ENCODE assay signal across 8 mouse cellular contexts in the genomic region with DNA sequence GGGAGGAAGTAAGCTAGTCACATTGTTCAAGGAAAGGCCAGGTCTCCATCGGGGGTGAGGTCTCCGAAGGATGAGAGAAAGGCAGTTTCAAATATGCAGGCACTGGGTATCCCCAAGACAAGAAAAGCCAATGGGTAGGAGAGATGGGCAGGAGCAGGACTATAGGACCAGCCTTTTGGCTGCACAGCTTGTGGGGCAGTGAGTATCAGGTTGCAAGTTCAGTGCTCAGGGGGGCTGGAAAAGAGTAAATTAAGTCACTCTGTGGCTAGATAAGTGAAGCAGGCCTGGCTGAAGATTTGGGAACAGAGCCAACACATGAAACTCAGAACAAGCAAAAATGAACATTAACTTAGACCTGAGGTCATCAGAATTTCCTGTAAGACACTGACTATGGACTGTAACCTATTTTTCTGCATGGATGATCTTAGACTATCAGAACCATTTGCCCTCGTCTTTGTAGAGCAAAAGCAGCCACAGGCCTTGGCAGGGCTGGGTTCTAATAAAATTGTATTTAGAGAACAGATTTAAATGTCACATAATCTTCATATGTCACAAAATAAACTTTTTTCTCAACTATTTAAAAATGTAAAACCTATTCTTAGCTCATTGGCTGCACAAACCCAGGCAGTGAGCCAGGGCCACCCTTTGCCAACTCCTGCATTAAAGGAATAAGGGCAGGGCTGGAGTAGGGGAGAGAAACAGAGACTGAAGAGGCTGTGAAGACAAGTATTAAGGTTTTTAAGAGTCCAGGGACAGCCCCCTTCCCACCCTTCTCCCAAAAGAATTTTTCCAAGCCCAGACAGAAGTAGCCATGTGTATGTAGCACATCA.
DNase-seq lines count a peak whose midpoint lies in the region; ATAC-seq and TF ChIP-seq lines count a peak whose summit lies in the region.

No protein-coding gene starts in this region.

- H3K27me3 ChIP-seq in heart, embryonic 12.5 days (replicated peaks): no peaks in the 10 kb centered on the region
- H3K27me3 ChIP-seq in kidney, postnatal 0 days (ENCODE audit: insufficient read depth, low read length): no peaks in the 10 kb centered on the region
- no peaks in the 10 kb centered on the region for H3K27me3 ChIP-seq in limb, embryonic 13.5 days
- no peaks in the 10 kb centered on the region for H3K27me3 ChIP-seq in hindbrain, embryonic 12.5 days

- H3K27ac ChIP-seq in heart, embryonic 12.5 days (ENCODE audit: poor library complexity, severe bottlenecking): peak overlapping the region; percentile 58
- H3K27ac ChIP-seq in kidney, postnatal 0 days: no peak overlapping the region
- H3K27ac ChIP-seq in limb, embryonic 13.5 days: peak overlapping the region; percentile 28; the same call in 1 of the 2 replicates
- no peak overlapping the region for H3K27ac ChIP-seq in hindbrain, embryonic 12.5 days

- H3K4me1 ChIP-seq in heart, embryonic 12.5 days (replicated peaks): no peaks in the 10 kb centered on the region
- H3K4me1 ChIP-seq in kidney, postnatal 0 days (replicated peaks; ENCODE audit: insufficient read depth, low read length): peaks cover 6% of the 10 kb centered on the region; the same call in 1 of the 2 replicates
- peaks cover 33% of the 10 kb centered on the region for H3K4me1 ChIP-seq in limb, embryonic 13.5 days
- no peaks in the 10 kb centered on the region for H3K4me1 ChIP-seq in hindbrain, embryonic 12.5 days

- peaks cover 4% of the 10 kb centered on the region for H3K9me3 ChIP-seq in heart, embryonic 12.5 days (replicated peaks)
- no peaks in the 10 kb centered on the region for H3K9me3 ChIP-seq in kidney, postnatal 0 days (replicated peaks; ENCODE audit: low read length)
- H3K9me3 ChIP-seq in limb, embryonic 13.5 days: 0 out of 2 replicates have a peak, but pooled peaks cover 3% of the 10 kb centered on the region
- peaks cover 7% of the 10 kb centered on the region; the same call in 1 of the 2 replicates for H3K9me3 ChIP-seq in hindbrain, embryonic 12.5 days (replicated peaks)

- no peaks in the 10 kb centered on the region for H3K36me3 ChIP-seq in heart, embryonic 12.5 days
- H3K36me3 ChIP-seq in kidney, postnatal 0 days (ENCODE audit: insufficient read depth, low read length): no peaks in the 10 kb centered on the region
- H3K36me3 ChIP-seq in limb, embryonic 13.5 days: no peaks in the 10 kb centered on the region
- no peaks in the 10 kb centered on the region for H3K36me3 ChIP-seq in hindbrain, embryonic 12.5 days

- no peak overlapping the region for H3K9ac ChIP-seq in heart, embryonic 12.5 days
- H3K9ac ChIP-seq in kidney, postnatal 0 days (ENCODE audit: low read depth, low read length): no peak overlapping the region
- H3K9ac ChIP-seq in limb, embryonic 13.5 days: no peak overlapping the region
- H3K9ac ChIP-seq in hindbrain, embryonic 12.5 days: no peak overlapping the region

- 59% methylated on average over 3 of the region's 3 CpGs for WGBS in heart, embryonic 12.5 days
- 38% methylated on average over 3 of the region's 3 CpGs for WGBS in kidney, postnatal 0 days
- 62% methylated on average over 3 of the region's 3 CpGs for WGBS in limb, embryonic 13.5 days
- WGBS in hindbrain, embryonic 12.5 days: 72% methylated on average over 3 of the region's 3 CpGs

- no peak for DNase-seq in heart, adult 11 months
- DNase-seq in frontal cortex, postnatal 36 days (ENCODE audit: low spot score in 2 of 2): peak; percentile 22 to 68
- DNase-seq in kidney, postnatal 0 days (ENCODE audit: low spot score): peak; percentile 58
- no peak for DNase-seq in spleen, adult 18-20 months
- no peak for DNase-seq in c-Kit-positive CD71-positive TER-119-positive erythroid progenitor cells, embryonic 14.5 days (ENCODE audit: low spot score)

- no peak overlapping the region for H3K4me2 ChIP-seq in heart, embryonic 12.5 days
- no peak overlapping the region for H3K4me2 ChIP-seq in kidney, postnatal 0 days (ENCODE audit: low read length)
- no peak overlapping the region for H3K4me2 ChIP-seq in limb, embryonic 13.5 days (replicated peaks)
- H3K4me2 ChIP-seq in hindbrain, embryonic 12.5 days (replicated peaks): no peak overlapping the region

- no peak for ATAC-seq in heart, embryonic 12.5 days (ENCODE audit: insufficient number of reproducible peaks, low FRiP score)
- no peak; the same call in 1 of the 2 replicates for ATAC-seq in kidney, postnatal 0 days (replicated peaks; ENCODE audit: low FRiP score, low read depth)
- peak; percentile 70 for ATAC-seq in limb, embryonic 13.5 days (ENCODE audit: low FRiP score, low read depth)
- no peak for ATAC-seq in hindbrain, embryonic 12.5 days (ENCODE audit: low FRiP score)

- TF ChIP-seq CTCF in kidney, postnatal 0 days (IDR thresholded peaks at IDR 0.05; ENCODE audit: low read depth): no peak

- H3K4me3 ChIP-seq in heart, embryonic 12.5 days: no peak overlapping the region
- no peak overlapping the region for H3K4me3 ChIP-seq in kidney, postnatal 0 days (replicated peaks; ENCODE audit: low read depth, low read length)
- no peak overlapping the region for H3K4me3 ChIP-seq in limb, embryonic 13.5 days
- H3K4me3 ChIP-seq in hindbrain, embryonic 12.5 days: no peak overlapping the region

Comparison
In these comparisons a context has a peak if more than half of its experiments do, and no peak if none do; other contexts are left out.
1. H3K27ac ChIP-seq: peak in heart, embryonic 12.5 days (single experiment) and limb, embryonic 13.5 days (single experiment); none in kidney, postnatal 0 days (single experiment) and hindbrain, embryonic 12.5 days (single experiment).
2. DNase-seq: peak in frontal cortex, postnatal 36 days (2 of 2) and kidney, postnatal 0 days (single experiment); none in heart, adult 11 months (single experiment), spleen, adult 18-20 months (0 of 2) and c-Kit-positive CD71-positive TER-119-positive erythroid progenitor cells, embryonic 14.5 days (single experiment).